Mouse (Mus musculus) naive thymus-derived CD4-positive, alpha-beta T cell, adult 2 months (primary cell): Measurements from ENCODE around the gene Elfn2.

Source experiments
- DNase-seq: peaks from one replicate; pipeline ENCODE4 v3.0.0-alpha.2; 2011; ENCODE audit warnings: low read depth

Elfn2 gene

GRCm38 (mm10) chr15:78681301-78681700 is 37.3 kb downstream of the Elfn2 start:
- DNase-seq = no peak

DNA sequence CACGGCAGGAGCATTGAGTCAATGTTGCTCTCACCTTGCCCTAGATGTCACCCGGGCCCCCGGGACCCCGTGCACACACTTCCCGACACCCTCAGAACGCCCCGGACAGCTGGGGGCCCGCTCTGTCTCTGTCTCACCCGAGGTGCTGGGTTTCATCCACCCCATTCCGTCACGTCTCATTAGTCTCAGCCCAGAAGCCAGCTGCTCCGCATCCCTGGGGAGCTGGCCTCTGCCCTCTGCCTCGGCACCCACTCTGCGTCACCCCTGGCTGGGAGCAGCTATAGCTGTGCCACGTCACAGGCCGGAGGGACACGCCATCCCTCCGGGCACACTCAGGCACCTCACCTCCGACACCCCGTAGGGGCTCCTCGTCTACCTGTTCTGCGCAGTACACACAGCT is 38.3 kb downstream of the Elfn2 start:
- DNase-seq = no peak

DNA sequence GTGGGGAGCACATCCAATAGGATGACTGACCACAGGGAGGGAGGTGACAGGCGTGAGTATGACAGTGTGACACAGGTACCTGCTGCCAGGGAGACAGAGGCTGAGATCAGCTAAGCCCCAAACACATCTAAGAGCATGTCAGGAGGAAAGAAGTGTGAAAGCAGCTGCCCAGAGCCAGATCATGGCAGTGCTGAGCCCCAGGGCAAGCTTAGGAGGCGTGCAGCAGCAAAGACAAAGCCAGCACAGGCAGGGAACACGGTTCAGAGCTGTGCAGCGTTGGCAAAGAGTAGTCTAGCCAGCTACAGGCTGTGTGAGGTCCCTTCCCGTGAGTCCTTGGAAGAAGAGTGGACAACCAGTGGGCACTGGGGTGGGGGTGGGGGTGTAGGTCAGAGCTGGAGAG is 40.9 kb downstream of the Elfn2 start:
- no peak for DNase-seq

DNA sequence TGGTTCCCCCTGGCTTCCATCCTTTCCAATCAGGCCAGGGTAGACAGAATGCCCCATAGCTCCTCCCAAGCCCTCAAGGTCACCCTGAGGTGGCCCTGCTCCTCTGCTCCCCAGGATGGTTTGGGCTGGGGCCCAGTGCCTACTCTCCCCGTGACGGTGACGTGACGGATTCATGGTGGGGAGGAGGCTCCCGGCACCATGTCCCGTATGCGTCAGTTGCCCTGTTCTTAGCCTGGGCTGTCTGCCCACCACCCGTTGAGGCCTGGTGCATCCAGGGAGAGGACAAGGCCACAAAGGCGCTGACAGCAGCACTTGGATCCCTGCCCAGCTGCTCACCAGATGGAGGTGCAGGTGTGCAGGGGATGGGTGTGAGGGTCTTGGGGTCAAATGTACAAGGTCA is 41.6 kb downstream of the Elfn2 start:
- DNase-seq = no peak

DNA sequence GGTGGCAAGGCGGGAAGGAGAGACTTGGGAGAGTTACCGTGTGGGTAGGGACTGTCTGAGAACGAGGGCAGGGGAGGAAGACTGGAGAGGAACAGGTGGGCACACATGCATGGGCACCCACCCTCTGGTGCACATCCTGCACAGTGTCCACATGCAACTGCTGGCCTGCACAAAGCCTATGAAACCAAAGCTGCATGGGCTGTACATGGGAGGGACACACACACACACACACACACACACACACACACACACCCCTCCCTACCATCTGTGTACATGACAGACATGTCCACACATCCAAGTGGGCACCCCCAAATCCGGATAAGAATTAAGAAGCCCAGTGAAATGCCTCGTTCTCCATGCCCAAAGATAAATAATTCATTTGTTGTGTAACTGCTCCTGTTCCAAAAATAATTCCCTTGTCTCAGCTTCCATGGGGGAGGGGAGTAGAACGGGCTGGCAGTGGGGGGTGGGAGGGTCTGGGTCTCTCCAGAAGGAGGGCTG is 43.6 kb downstream of the Elfn2 start:
- DNase-seq = no peak

DNA sequence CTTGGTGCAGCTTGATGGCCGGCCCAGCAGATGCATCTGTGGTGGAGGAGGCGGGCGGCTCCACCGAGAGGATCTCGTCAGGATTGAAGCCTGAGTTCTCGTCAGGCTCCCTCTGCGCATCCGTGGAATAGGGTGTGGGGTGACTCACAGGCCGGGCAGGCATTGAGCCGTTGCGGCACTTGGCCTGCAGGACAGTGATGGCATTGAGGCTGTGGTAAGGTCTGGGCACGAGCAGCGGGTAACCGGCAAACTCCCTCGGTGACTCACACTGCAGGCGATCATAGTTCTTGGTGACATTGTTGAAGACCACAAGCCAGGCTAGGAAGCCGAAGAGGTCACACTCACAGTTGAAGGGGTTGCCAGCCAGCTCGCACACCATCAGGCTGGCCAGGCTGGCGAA is 45.1 kb downstream of the Elfn2 start:
- no peak for DNase-seq

DNA sequence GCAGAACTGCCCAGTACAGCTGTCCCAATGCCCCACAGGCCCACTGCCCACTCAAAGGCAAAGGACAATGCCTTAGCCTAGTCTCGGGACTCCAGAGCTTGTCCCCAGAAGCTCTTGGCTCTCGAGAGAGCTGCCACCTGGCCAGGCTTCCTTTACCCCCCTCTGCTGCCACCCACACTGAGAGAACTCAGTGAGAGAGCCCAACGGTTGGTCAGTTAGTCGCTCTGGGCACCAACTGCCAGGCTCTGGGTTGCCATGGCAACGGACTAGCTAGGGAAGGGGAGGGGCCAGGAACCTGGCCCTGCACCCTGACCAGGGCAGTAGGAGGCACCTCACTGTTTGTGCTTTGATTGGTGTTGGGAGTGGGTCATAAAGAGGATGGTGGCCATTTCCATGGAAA is 48.2 kb downstream of the Elfn2 start:
- no peak for DNase-seq

DNA sequence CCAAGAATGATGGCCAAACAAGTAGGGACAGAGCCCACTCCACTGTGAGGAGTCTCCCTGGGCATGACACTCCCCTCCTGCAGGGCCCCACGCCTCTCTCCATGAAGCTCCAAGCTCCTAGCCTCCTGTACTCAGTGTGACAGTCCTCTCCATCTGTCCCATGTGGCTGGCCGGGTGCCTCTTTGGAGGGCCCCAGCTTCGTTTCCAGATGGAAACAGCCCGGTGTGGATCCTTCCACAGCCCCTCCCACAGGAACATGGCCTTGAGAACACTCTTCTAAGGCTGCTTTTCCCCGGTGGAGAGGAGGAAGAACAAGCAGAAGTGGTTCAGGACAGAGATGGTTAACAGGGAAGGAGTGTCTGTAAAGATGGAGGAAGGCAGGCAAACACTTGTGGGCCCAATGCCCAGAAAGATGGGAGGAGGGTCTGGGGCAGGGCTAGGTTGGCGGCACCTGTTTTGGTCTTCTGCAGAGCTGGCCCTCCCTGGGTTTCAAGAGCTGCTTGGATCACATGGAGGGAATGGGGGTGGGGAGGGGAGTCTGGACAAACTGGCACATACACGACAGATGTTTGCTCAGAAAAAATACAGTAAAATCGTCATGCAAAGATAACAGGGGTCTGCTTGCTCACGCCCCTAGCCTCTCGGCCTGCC is 49.2 kb downstream of the Elfn2 start:
- DNase-seq = no peak

- DNase-seq = no peak
These were observed 54.3 kb downstream of the Elfn2 start for GRCm38 (mm10) chr15:78664268-78664667.

GRCm38 (mm10) chr15:78651169-78651568 is 67.4 kb downstream of the Elfn2 start:
- DNase-seq = no peak

- DNase-seq = no peak
These were observed 70.8 kb downstream of the Elfn2 start for GRCm38 (mm10) chr15:78647746-78648145.

- no peak for DNase-seq
These were observed 74.0 kb downstream of the Elfn2 start for GRCm38 (mm10) chr15:78644606-78645005.

GRCm38 (mm10) chr15:78643633-78644032 is 74.9 kb downstream of the Elfn2 start:
- DNase-seq = no peak

DNA sequence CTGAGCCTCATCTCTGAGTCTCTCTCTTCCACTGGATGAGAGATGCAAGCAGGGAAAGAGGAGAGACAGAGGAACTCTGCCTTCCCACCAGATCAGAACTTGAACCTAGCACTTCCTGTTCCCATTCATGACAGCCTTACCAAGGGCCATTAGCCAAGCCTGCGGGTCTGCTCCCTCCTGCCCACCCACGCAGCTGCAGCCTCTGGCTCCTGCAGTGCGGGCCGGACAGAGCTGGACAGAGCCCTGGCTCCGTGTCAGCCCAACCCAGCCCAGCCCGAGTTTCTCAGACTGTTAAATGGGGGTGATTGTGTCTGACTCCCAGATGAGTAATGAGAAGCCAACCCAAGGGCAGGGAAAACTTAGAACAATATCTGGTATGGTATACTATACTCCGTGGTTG is 83.3 kb downstream of the Elfn2 start:
- no peak for DNase-seq

GRCm38 (mm10) chr15:78634095-78634737 is 84.4 kb downstream of the Elfn2 start:
- DNase-seq = no peak

DNA sequence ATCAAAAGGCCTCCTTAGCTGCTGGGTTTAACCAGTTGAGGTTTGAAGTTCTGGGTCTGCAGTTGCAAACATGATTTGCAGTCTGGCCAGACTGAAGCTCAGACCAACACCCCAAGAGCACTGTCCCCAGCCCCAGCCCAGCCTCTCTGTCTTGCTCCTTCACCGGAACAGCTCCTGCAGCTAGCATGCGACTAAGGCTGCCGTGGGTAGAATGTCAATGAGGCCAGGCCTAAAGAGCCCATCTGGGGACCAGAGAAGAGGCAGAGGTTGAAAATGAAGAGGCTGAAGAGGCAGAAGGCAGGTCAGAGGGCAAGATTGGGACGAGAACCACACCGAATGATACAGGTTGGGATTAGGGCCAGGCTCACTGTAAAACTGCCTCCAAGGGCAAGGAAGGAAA is 85.2 kb downstream of the Elfn2 start:
- DNase-seq = no peak

DNA sequence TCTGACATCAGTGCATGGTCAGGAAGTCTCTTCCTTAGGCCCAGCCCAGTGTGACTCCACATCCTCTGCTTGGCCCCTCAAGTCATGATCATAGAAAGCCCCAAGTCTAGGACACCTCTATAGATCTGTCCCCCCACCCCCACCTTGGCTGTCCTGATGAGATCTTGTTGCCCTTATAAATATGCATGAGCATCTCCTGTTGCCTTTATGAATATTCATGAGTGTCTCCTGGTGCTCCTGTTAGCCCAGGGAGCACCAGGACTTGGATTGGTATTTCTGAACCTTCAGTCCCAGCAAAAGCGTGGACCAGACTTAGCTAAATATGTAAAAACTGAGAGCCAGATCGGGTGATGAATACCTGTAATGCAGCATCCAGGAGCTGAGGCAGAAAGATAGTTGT is 86.2 kb downstream of the Elfn2 start:
- no peak for DNase-seq

GRCm38 (mm10) chr15:78626285-78626684 is 92.3 kb downstream of the Elfn2 start:
- DNase-seq = no peak

- no peak for DNase-seq
These were observed 93.6 kb downstream of the Elfn2 start for GRCm38 (mm10) chr15:78624961-78625360.

DNA sequence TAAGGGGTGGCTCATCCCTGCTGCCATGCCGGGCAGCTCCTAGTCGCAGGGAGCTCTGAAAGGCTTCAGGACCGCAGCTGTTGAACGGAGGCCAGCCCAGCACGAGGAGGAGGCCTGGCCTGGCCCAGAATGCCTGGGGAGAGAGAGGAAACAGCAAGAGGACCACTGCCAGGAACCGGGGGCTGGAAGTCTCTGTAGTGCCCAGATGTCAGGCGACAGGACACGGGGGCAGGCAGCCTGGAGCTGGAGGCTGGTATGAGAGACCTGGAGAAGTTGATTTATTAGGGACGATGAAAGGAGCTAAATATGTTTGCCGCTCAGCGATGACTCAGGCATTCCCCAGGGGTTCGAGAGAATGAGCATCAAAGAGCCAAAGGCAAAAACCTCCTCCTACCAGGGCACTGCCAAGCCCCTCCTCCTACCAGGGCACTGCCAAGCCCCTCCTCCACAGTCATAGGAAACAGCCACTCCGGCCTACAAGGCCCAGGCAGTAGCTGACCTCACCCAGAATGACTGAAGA is 94.1 kb downstream of the Elfn2 start:
- no peak for DNase-seq

DNA sequence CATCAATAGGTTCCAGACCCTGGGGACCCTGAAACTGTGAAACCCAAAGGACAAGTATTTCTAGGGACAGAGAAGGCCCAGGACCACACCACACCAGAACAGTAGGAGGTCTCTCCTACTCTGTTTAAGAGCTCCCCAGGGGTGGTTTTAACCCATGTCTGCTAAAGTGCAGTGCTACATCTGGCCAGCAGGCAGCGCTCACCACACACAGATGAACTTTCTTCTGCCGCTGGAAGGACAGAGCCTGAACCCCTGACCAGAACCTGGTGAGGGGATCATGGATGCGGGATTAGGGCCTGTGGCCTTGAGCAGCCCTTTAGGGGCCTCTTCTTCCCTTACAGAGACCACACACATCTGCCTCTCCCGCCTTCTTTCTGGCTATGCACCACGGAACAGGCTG is 95.1 kb downstream of the Elfn2 start:
- DNase-seq = peak; percentile 83
